Mouse (Mus musculus) heart, postnatal 0 days (tissue): ENCODE measurements around the gene Atp2b1. TPM values are rescaled to one million over a fixed set of nuclear protein-coding genes. Genes with fewer than 3 reads are reported as not detected.

ENCODE experiments used
- ATAC-seq: fragments of 200-750 bp; cut with Nextera tagmentation; 2 replicates; pipeline ENCODE4 v1.8.0; 2017; ENCODE audit warnings: low read depth, moderate number of reproducible peaks, moderate library complexity; ENCODE audit not compliant: insufficient read depth
- DNase-seq: peaks from one replicate; pipeline ENCODE4 v3.0.0-alpha.2; 2016; ENCODE audit warnings: low spot score
- H3K27ac ChIP-seq: fragments of 300-500 bp; sonication (generic); 2 replicates; pipeline ENCODE4 v1.5.1; 2014; ENCODE audit warnings: low read depth, mild to moderate bottlenecking
- H3K27me3 ChIP-seq: fragments of 300-500 bp; sonication (generic); 2 replicates; pipeline ENCODE4 v1.6.1; 2014; ENCODE audit warnings: low read length, mixed read lengths; ENCODE audit not compliant: control insufficient read depth, insufficient read depth
- H3K36me3 ChIP-seq: fragments of 300-500 bp; sonication (generic); replicated peaks from 2 replicates; pipeline ENCODE4 v1.6.1; 2014; ENCODE audit warnings: low read length, mixed read lengths; ENCODE audit not compliant: control insufficient read depth, insufficient read depth
- H3K4me1 ChIP-seq: fragments of 300-500 bp; sonication (generic); 2 replicates; pipeline ENCODE4 v1.6.1; 2014; ENCODE audit warnings: antibody characterized with exemption; ENCODE audit not compliant: control insufficient read depth, insufficient read depth
- H3K4me2 ChIP-seq: fragments of 300-500 bp; sonication (generic); 2 replicates; pipeline ENCODE4 v1.6.1; 2014; ENCODE audit warnings: low read depth, mild to moderate bottlenecking, low read length, moderate library complexity
- H3K4me3 ChIP-seq: fragments of 300-500 bp; sonication (generic); 2 replicates; pipeline ENCODE4 v1.5.1; 2014; ENCODE audit warnings: low read depth, low read length
- H3K9ac ChIP-seq: fragments of 300-500 bp; sonication (generic); replicated peaks from 2 replicates; pipeline ENCODE4 v1.6.1; 2014; ENCODE audit warnings: low read depth, low read length, mixed read lengths
- H3K9me3 ChIP-seq: fragments of 300-500 bp; sonication (generic); replicated peaks from 2 replicates; pipeline ENCODE4 v1.6.1; 2016; ENCODE audit warnings: low read length; ENCODE audit not compliant: control insufficient read depth
- CTCF ChIP-seq: IDR thresholded peaks from 2 replicates; pipeline ENCODE4 v1.5.1; 2016; ENCODE audit warnings: antibody characterized with exemption, control low read depth, low read depth
- EP300 ChIP-seq: IDR thresholded peaks from 2 replicates; pipeline ENCODE4 v1.6.1; 2016; ENCODE audit warnings: antibody characterized with exemption, low read depth
- WGBS: fragments of 180-500 bp; shearing (Covaris S2); extraction: QIAGEN DNeasy Blood & Tissue Kit; methylation state at CpG from one replicate; pipeline ENCODE4 v1.1.7; 2014; 5-methylcytosine and 5-hydroxymethylcytosine counted together
- polyA plus RNA-seq: library from polyadenylated mRNA; unstranded; fragments of >200 nt; fragmentation: Nextera tagmentation; extraction: Ambion mirVana; gene quantifications from 2 replicates; pipeline ENCODE4 v1.2.1, GENCODE M21; 2015
- total RNA-seq: library from RNA; depleted of rRNA; stranded (reverse); fragments of >200 nt; gene quantifications from 2 replicates; pipeline ENCODE4 v1.2.3, GENCODE M21; 2014; ENCODE audit warnings: low replicate concordance

Gene Atp2b1
- total and polyA plus RNA-seq, 2 experiments from 2014 or later = 28.3 to 67.0 TPM

- 79% methylated on average over 5 of the region's 5 CpGs for WGBS
- no peak for DNase-seq
Observed at GRCm38 (mm10) chr10:98948096-98948495, 33.9 kb downstream of the Atp2b1 start.

GRCm38 (mm10) chr10:98949750-98950149 lies 35.5 kb downstream of the Atp2b1 start:
- Histone ChIP-seq H3K9ac (no peak overlapping the region), H3K27me3 (no peaks in the 10 kb centered on the region), H3K4me1 (peaks cover 14% of the 10 kb centered on the region), H3K27ac (no peak overlapping the region), H3K4me2 (no peak overlapping the region), H3K4me3 (no peak overlapping the region), H3K36me3 (no peaks in the 10 kb centered on the region), H3K9me3 (no peaks in the 10 kb centered on the region)
- 43% methylated on average over 1 of the region's 1 CpGs for WGBS
- ATAC-seq = no peak
- no peak for DNase-seq
- TF ChIP-seq CTCF = no peak
- no peak for TF ChIP-seq EP300

More at GRCm38 (mm10) chr10:98948096-98948495, 33.9 kb downstream of the Atp2b1 start:
- no peak overlapping the region for H3K27ac ChIP-seq
- no peaks in the 10 kb centered on the region for H3K36me3 ChIP-seq
- TF ChIP-seq CTCF (no peak), EP300 (no peak)
- no peak overlapping the region for H3K9ac ChIP-seq
- no peak overlapping the region for H3K4me3 ChIP-seq
- H3K4me2 ChIP-seq = no peak overlapping the region
- peaks cover 14% of the 10 kb centered on the region for H3K4me1 ChIP-seq
- H3K9me3 ChIP-seq = no peaks in the 10 kb centered on the region
- no peaks in the 10 kb centered on the region for H3K27me3 ChIP-seq
- ATAC-seq = no peak

- Histone ChIP-seq H3K4me2 (no peak overlapping the region), H3K27ac (no peak overlapping the region), H3K9ac (no peak overlapping the region), H3K4me1 (peaks cover 14% of the 10 kb centered on the region), H3K9me3 (no peaks in the 10 kb centered on the region), H3K36me3 (no peaks in the 10 kb centered on the region), H3K27me3 (no peaks in the 10 kb centered on the region), H3K4me3 (no peak overlapping the region)
- WGBS = 58% methylated on average over 17 of the region's 17 CpGs
- TF ChIP-seq EP300 = no peak
- no peak for TF ChIP-seq CTCF
- DNase-seq (no peak), ATAC-seq (no peak)
Observed at GRCm38 (mm10) chr10:98951286-98952270, 37.4 kb downstream of the Atp2b1 start.

- Histone ChIP-seq H3K27ac (no peak overlapping the region), H3K4me3 (no peak overlapping the region), H3K9ac (no peak overlapping the region), H3K4me1 (peaks cover 14% of the 10 kb centered on the region), H3K27me3 (no peaks in the 10 kb centered on the region), H3K4me2 (no peak overlapping the region), H3K9me3 (no peaks in the 10 kb centered on the region), H3K36me3 (no peaks in the 10 kb centered on the region)
- ATAC-seq = no peak
- TF ChIP-seq EP300 (no peak), CTCF (no peak)
- DNase-seq = no peak
- WGBS = 80% methylated on average over 12 of the region's 12 CpGs
Observed at GRCm38 (mm10) chr10:98954230-98954993, 40.2 kb downstream of the Atp2b1 start.

- WGBS = 83% methylated on average over 3 of the region's 3 CpGs
- Histone ChIP-seq H3K36me3 (no peaks in the 10 kb centered on the region), H3K4me1 (peaks cover 5% of the 10 kb centered on the region), H3K27ac (no peak overlapping the region), H3K4me3 (no peak overlapping the region), H3K4me2 (no peak overlapping the region), H3K9me3 (no peaks in the 10 kb centered on the region), H3K27me3 (no peaks in the 10 kb centered on the region), H3K9ac (no peak overlapping the region)
- no peak for ATAC-seq
- TF ChIP-seq CTCF = no peak
- TF ChIP-seq EP300 = no peak
- DNase-seq = no peak
Observed at GRCm38 (mm10) chr10:98956124-98956523, 41.9 kb downstream of the Atp2b1 start.
